Mouse (Mus musculus): Measurements from ENCODE around the gene Gipc3.

The Gipc3 gene

GRCm38 (mm10) chr10:81320550-81321347 is 22.3 kb downstream of the Gipc3 start, which contains the start of gene Cactin:
Gene Cactin, plus strand, starts transcription at chr10:81321103.
- peak; percentile 100 for DNase-seq (ENCODE audit: low spot score)

- DNase-seq (ENCODE audit: low spot score): no peak
These were observed 23.1 kb downstream of the Gipc3 start for GRCm38 (mm10) chr10:81319741-81320549.

GRCm38 (mm10) chr10:81319330-81319699 is 23.8 kb downstream of the Gipc3 start:
- DNase-seq (ENCODE audit: low spot score): no peak

GRCm38 (mm10) chr10:81318589-81319329 is 24.3 kb downstream of the Gipc3 start:
- no peak for DNase-seq (ENCODE audit: low spot score)

GRCm38 (mm10) chr10:81317273-81317672 is 25.8 kb downstream of the Gipc3 start:
- DNase-seq (ENCODE audit: low spot score): no peak

GRCm38 (mm10) chr10:81316338-81317060 is 26.6 kb downstream of the Gipc3 start:
- no peak for DNase-seq (ENCODE audit: low spot score)

- DNase-seq (ENCODE audit: low spot score): no peak
These were observed 27.5 kb downstream of the Gipc3 start for GRCm38 (mm10) chr10:81315587-81315986.

- no peak for DNase-seq (ENCODE audit: low spot score)
These were observed 28.9 kb downstream of the Gipc3 start for GRCm38 (mm10) chr10:81314201-81314600.

- DNase-seq (ENCODE audit: low spot score): no peak
These were observed 29.5 kb downstream of the Gipc3 start for GRCm38 (mm10) chr10:81313581-81313980.

GRCm38 (mm10) chr10:81309571-81309970 is 33.5 kb downstream of the Gipc3 start:
- DNase-seq (ENCODE audit: low spot score): no peak

- DNase-seq (ENCODE audit: low spot score): no peak
These were observed 36.0 kb downstream of the Gipc3 start for GRCm38 (mm10) chr10:81306837-81307682.

GRCm38 (mm10) chr10:81306173-81306668 is 36.8 kb downstream of the Gipc3 start:
- no peak for DNase-seq (ENCODE audit: low spot score)

GRCm38 (mm10) chr10:81305663-81306062 is 37.4 kb downstream of the Gipc3 start:
- DNase-seq (ENCODE audit: low spot score): no peak

- no peak for DNase-seq (ENCODE audit: low spot score)
These were observed 38.3 kb downstream of the Gipc3 start for GRCm38 (mm10) chr10:81304597-81305238.

GRCm38 (mm10) chr10:81303761-81304160 is 39.3 kb downstream of the Gipc3 start:
- DNase-seq (ENCODE audit: low spot score): no peak

GRCm38 (mm10) chr10:81303258-81303657 is 39.8 kb downstream of the Gipc3 start:
- DNase-seq (ENCODE audit: low spot score): no peak

- DNase-seq (ENCODE audit: low spot score): no peak
These were observed 40.3 kb downstream of the Gipc3 start for GRCm38 (mm10) chr10:81302781-81303218.

GRCm38 (mm10) chr10:81302288-81302687 is 40.8 kb downstream of the Gipc3 start:
- no peak for DNase-seq (ENCODE audit: low spot score)

GRCm38 (mm10) chr10:81301321-81301720 is 41.7 kb downstream of the Gipc3 start:
- DNase-seq (ENCODE audit: low spot score): no peak

GRCm38 (mm10) chr10:81300352-81300907 is 42.6 kb downstream of the Gipc3 start:
- no peak for DNase-seq (ENCODE audit: low spot score)
